Mouse (Mus musculus) hindbrain, embryonic 16.5 days (tissue): ENCODE results near the gene Ccdc162. TPM values are rescaled to one million over a fixed set of nuclear protein-coding genes. Genes with fewer than 3 reads are reported as not detected.

Experiments
- ATAC-seq: fragments of 200-750 bp; cut with Nextera tagmentation; 2 replicates; pipeline ENCODE4 v1.8.0; 2017; ENCODE audit warnings: moderate TSS enrichment, moderate library complexity
- H3K27ac ChIP-seq: fragments of 300-500 bp; sonication (generic); 2 replicates; pipeline ENCODE4 v1.5.1; 2014; ENCODE audit warnings: low read depth, mild to moderate bottlenecking, control low read depth, low read length, moderate library complexity
- H3K27me3 ChIP-seq: fragments of 300-500 bp; sonication (generic); replicated peaks from 2 replicates; pipeline ENCODE4 v1.6.1; 2014; ENCODE audit warnings: low read length; ENCODE audit not compliant: control insufficient read depth, insufficient read depth
- H3K36me3 ChIP-seq: fragments of 300-500 bp; sonication (generic); 2 replicates; pipeline ENCODE4 v1.6.1; 2014; ENCODE audit warnings: mild to moderate bottlenecking, low read length, moderate library complexity, mixed read lengths; ENCODE audit not compliant: control insufficient read depth, insufficient read depth
- H3K4me1 ChIP-seq: fragments of 300-500 bp; sonication (generic); 2 replicates; pipeline ENCODE4 v1.6.1; 2014; ENCODE audit warnings: low read depth, low read length; ENCODE audit not compliant: control insufficient read depth, insufficient read depth
- H3K4me2 ChIP-seq: fragments of 300-500 bp; sonication (generic); 2 replicates; pipeline ENCODE4 v1.6.1; 2014; ENCODE audit warnings: mild to moderate bottlenecking, low read length, control low read depth, moderate library complexity
- H3K4me3 ChIP-seq: fragments of 300-500 bp; sonication (generic); 2 replicates; pipeline ENCODE4 v1.5.1; 2014; ENCODE audit warnings: mild to moderate bottlenecking, low read length, control low read depth, moderate library complexity
- H3K9ac ChIP-seq: fragments of 300-500 bp; sonication (generic); 2 replicates; pipeline ENCODE4 v1.6.1; 2014; ENCODE audit warnings: low read depth, mild to moderate bottlenecking, control low read depth, low read length, moderate library complexity
- H3K9me3 ChIP-seq: fragments of 300-500 bp; sonication (generic); 2 replicates; pipeline ENCODE4 v1.6.1; 2014; ENCODE audit warnings: mild to moderate bottlenecking, low read length, moderate library complexity; ENCODE audit not compliant: control insufficient read depth
- WGBS: fragments of 180-500 bp; shearing (Covaris S2); extraction: QIAGEN DNeasy Blood & Tissue Kit; methylation state at CpG from one replicate; pipeline ENCODE4 v1.1.7; 2014; 5-methylcytosine and 5-hydroxymethylcytosine counted together
- polyA plus RNA-seq: library from polyadenylated mRNA; unstranded; fragments of >200 nt; fragmentation: Nextera tagmentation; extraction: Ambion mirVana; gene quantifications from 2 replicates; pipeline ENCODE4 v1.2.1, GENCODE M21; 2015

The Ccdc162 gene
- polyA plus RNA-seq, 1 experiment from 2014 or later = 1.4 TPM

DNA sequence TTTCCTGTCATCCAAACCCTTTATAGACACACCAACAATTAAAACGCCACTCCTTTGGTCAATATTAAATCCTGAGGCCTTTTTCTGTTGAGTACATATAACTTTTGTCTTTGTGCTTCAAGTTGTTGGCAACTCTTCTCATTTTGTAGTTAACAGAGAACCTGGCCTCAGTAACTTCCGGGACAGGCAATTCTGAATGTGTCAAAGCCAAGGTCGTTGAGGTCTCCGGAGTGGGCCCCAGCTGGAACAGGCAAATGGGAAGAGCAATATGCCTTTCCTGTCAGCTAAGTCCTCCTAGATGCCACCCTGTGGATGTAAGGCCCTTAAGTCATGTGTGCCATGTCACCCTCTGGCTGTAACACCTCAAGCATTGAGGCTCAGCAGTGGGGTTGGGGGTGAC lies 136.0 kb downstream of the Ccdc162 start:
- H3K4me1 ChIP-seq = no peaks in the 10 kb centered on the region
- H3K9ac ChIP-seq = no peak overlapping the region
- H3K27me3 ChIP-seq = no peaks in the 10 kb centered on the region
- no peak overlapping the region for H3K27ac ChIP-seq
- 82% methylated on average over 4 of the region's 4 CpGs for WGBS
- H3K4me3 ChIP-seq = no peak overlapping the region
- no peak for ATAC-seq
- H3K9me3 ChIP-seq = no peaks in the 10 kb centered on the region
- H3K36me3 ChIP-seq = no peaks in the 10 kb centered on the region
- H3K4me2 ChIP-seq = no peak overlapping the region

GRCm38 (mm10) chr10:41578541-41578940 lies 137.9 kb downstream of the Ccdc162 start:
- no peaks in the 10 kb centered on the region for H3K36me3 ChIP-seq
- ATAC-seq = no peak

GRCm38 (mm10) chr10:41576328-41576833 lies 140.1 kb downstream of the Ccdc162 start:
- H3K27me3 ChIP-seq = no peaks in the 10 kb centered on the region
- no peak overlapping the region for H3K4me2 ChIP-seq
- 83% methylated on average over 7 of the region's 7 CpGs for WGBS
- H3K27ac ChIP-seq = no peak overlapping the region
- H3K9me3 ChIP-seq = no peaks in the 10 kb centered on the region
- no peaks in the 10 kb centered on the region for H3K36me3 ChIP-seq
- ATAC-seq = no peak
- H3K9ac ChIP-seq = no peak overlapping the region
- H3K4me1 ChIP-seq = no peaks in the 10 kb centered on the region
- H3K4me3 ChIP-seq = no peak overlapping the region

More at GRCm38 (mm10) chr10:41578541-41578940, 137.9 kb downstream of the Ccdc162 start:
- no peak overlapping the region for H3K9ac ChIP-seq
- H3K4me1 ChIP-seq = no peaks in the 10 kb centered on the region
- 58% methylated on average over 1 of the region's 1 CpGs for WGBS
- H3K4me2 ChIP-seq = no peak overlapping the region
- no peaks in the 10 kb centered on the region for H3K27me3 ChIP-seq
- no peaks in the 10 kb centered on the region for H3K9me3 ChIP-seq
- no peak overlapping the region for H3K4me3 ChIP-seq
- H3K27ac ChIP-seq = no peak overlapping the region

DNA sequence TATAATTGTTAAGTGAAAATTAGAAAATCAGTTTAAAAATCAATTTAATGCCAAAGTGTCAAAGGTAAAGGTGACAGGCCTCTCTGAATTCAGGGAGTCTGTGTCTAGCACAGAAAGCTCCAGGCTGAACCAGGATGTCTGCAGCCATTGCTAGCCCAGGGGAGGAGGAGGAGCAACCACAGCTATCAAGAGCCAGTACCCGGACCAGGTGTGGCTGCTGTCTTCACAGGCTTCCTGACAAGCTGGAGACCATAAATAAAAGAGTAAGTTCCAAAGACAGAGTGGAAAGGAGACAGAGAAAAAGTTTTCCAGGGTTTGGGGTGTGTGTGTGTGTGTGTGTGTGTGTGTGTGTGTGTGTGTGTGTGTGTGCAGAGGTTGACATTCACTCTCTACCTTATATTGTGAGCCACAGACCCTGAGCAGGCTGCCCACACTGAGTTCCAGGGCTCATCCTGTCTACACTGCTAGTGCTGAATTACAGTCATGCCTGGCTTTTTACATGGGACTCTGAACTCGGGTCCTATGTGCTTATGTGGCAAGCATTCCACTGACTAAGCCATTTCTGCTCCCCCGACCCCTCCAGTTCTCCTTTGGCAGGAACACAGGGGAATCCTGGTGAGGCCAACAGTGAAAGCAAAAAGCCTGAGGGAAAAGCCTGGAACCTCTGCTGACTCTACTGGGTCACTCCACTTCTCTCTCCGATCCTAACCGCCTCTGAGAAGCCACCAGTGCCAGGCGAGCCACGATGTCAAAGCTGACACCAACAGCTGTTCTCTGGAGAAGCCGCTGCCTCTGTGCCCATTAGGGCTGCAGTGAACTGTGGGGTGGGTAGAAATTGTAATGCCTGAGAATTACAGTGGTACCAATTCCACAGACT lies 140.7 kb downstream of the Ccdc162 start:
- H3K9ac ChIP-seq = no peak overlapping the region
- 70% methylated on average over 8 of the region's 8 CpGs for WGBS

DNA sequence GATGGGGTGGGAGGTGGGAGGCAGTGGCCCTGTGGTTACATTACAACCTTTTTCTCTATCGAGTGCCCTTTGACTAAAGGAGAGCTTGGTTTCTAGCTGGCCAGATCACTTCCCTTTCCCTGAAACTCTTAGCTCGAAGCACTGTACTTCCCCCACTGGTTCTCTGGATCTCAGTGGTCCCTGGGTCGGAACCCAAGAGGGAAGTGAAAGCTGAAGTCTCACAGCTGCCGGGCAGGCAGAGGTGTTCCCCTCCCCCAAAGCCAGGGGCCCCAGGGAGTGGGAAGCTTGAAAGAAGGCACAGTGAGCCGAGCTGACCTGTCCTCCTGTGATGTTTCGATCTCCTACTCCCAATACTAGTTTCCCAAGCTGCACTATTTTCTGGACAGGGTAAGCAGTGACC lies 143.2 kb downstream of the Ccdc162 start:
- Histone ChIP-seq H3K27me3 (no peaks in the 10 kb centered on the region), H3K9me3 (no peaks in the 10 kb centered on the region), H3K4me1 (no peaks in the 10 kb centered on the region), H3K27ac (no peak overlapping the region), H3K4me3 (no peak overlapping the region), H3K36me3 (no peaks in the 10 kb centered on the region), H3K4me2 (no peak overlapping the region), H3K9ac (no peak overlapping the region)
- no peak for ATAC-seq
- WGBS = 29% methylated on average over 6 of the region's 6 CpGs

More for the DNA sequence above, 140.7 kb downstream of the Ccdc162 start:
- Histone ChIP-seq H3K27me3 (no peaks in the 10 kb centered on the region), H3K27ac (no peak overlapping the region), H3K36me3 (no peaks in the 10 kb centered on the region), H3K9me3 (no peaks in the 10 kb centered on the region), H3K4me1 (no peaks in the 10 kb centered on the region), H3K4me2 (no peak overlapping the region), H3K4me3 (no peak overlapping the region)
- ATAC-seq = no peak

GRCm38 (mm10) chr10:41572274-41572673 lies 144.2 kb downstream of the Ccdc162 start:
- no peak overlapping the region for H3K9ac ChIP-seq
- no peaks in the 10 kb centered on the region for H3K9me3 ChIP-seq
- WGBS = 84% methylated on average over 4 of the region's 4 CpGs
- ATAC-seq = no peak
- H3K36me3 ChIP-seq = no peaks in the 10 kb centered on the region
- no peaks in the 10 kb centered on the region for H3K4me1 ChIP-seq
- no peaks in the 10 kb centered on the region for H3K27me3 ChIP-seq
- no peak overlapping the region for H3K27ac ChIP-seq
- H3K4me3 ChIP-seq = no peak overlapping the region
- H3K4me2 ChIP-seq = no peak overlapping the region

- WGBS = 87% methylated on average over 4 of the region's 4 CpGs
These were observed 145.4 kb downstream of the Ccdc162 start for GRCm38 (mm10) chr10:41571065-41571464.

DNA sequence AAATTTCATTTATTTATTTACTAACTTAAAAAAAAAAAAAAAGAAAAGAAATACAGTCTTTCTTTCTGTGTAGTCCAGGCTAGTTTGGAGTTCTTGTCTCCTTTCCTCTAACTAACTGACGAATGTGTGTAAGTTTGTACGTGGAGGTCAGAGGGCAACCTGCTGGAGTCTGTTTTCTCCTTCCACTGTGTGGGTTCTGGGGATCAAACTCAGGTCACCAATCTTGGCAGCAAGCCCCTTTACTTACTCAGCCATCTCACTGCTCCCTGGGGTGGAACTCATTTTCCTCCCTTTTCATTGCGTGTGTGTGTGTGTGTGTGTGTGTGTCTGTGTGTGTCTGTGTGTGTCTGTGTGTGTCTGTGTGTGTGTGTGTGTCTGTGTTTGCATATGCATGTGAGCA lies 148.1 kb downstream of the Ccdc162 start:
- Histone ChIP-seq H3K36me3 (no peaks in the 10 kb centered on the region), H3K4me3 (no peak overlapping the region), H3K27ac (no peak overlapping the region), H3K9ac (no peak overlapping the region), H3K27me3 (no peaks in the 10 kb centered on the region), H3K4me1 (no peaks in the 10 kb centered on the region), H3K9me3 (no peaks in the 10 kb centered on the region), H3K4me2 (no peak overlapping the region)
- no peak for ATAC-seq
- 49% methylated on average over 3 of the region's 3 CpGs for WGBS

More at GRCm38 (mm10) chr10:41571065-41571464, 145.4 kb downstream of the Ccdc162 start:
- no peak overlapping the region for H3K4me3 ChIP-seq
- H3K4me1 ChIP-seq = no peaks in the 10 kb centered on the region
- H3K9ac ChIP-seq = no peak overlapping the region
- H3K27me3 ChIP-seq = no peaks in the 10 kb centered on the region
- H3K4me2 ChIP-seq = no peak overlapping the region
- no peaks in the 10 kb centered on the region for H3K9me3 ChIP-seq
- ATAC-seq = no peak
- H3K36me3 ChIP-seq = no peaks in the 10 kb centered on the region
- no peak overlapping the region for H3K27ac ChIP-seq

- ATAC-seq = no peak
- no peak overlapping the region for H3K27ac ChIP-seq
- no peak overlapping the region for H3K4me3 ChIP-seq
- no peaks in the 10 kb centered on the region for H3K4me1 ChIP-seq
- H3K9me3 ChIP-seq = peaks cover 7% of the 10 kb centered on the region; the same call in 1 of the 2 replicates
- WGBS = 45% methylated on average over 5 of the region's 5 CpGs
- H3K36me3 ChIP-seq = no peaks in the 10 kb centered on the region
- no peaks in the 10 kb centered on the region for H3K27me3 ChIP-seq
- H3K4me2 ChIP-seq = no peak overlapping the region
- H3K9ac ChIP-seq = no peak overlapping the region
These were observed 151.3 kb downstream of the Ccdc162 start for GRCm38 (mm10) chr10:41565141-41565540.
